Comparison of ENCODE assay signal across 18 mouse cellular contexts in genomic region chr3:27718829-27719365, GRCm38 (mm10). TPM values are rescaled to one million over a fixed set of nuclear protein-coding genes. Genes with fewer than 3 reads are reported as not detected.
DNase-seq lines count a peak whose midpoint lies in the region; ATAC-seq and TF ChIP-seq lines count a peak whose summit lies in the region.
"Had no signal": no experiment of that assay in that cellular context is flagged by ENCODE, and none has a peak within 500 bp of the region (broad histone marks: within the 10 kb centered on the region; RNA-seq: fewer than 3 reads in every experiment).

No protein-coding gene starts in this region.

- H3K4me3 ChIP-seq in embryonic facial prominence, embryonic 10.5 days, result no peak overlapping the region
- no peak overlapping the region for H3K4me3 ChIP-seq in midbrain, postnatal 0 days (ENCODE audit: low read depth, low read length)
- H3K4me3 ChIP-seq: forebrain, embryonic 13.5 days; heart, embryonic 13.5 days; hindbrain, embryonic 15.5 days had no signal

- no peaks in the 10 kb centered on the region for H3K36me3 ChIP-seq in embryonic facial prominence, embryonic 10.5 days (replicated peaks)
- H3K36me3 ChIP-seq in midbrain, postnatal 0 days (ENCODE audit: insufficient read depth, low read length), result no peaks in the 10 kb centered on the region
- H3K36me3 ChIP-seq: heart, embryonic 13.5 days; hindbrain, embryonic 15.5 days had no signal

- peak; percentile 73 for DNase-seq in heart, adult 11 months
- DNase-seq in heart, adult 18-20 months, result no peak
- DNase-seq in 3T3-L1 (ENCODE audit: low read depth, low spot score), result peak; percentile 90
- peak; percentile 28 for DNase-seq in MN1 (ENCODE audit: low spot score)
- DNase-seq in embryonic facial prominence, embryonic 10.5 days (ENCODE audit: low spot score), result peak; percentile 5
- DNase-seq in layer of hippocampus, postnatal 14 days (ENCODE audit: low spot score in 2 of 2), result no peak
- no peak for DNase-seq in midbrain, postnatal 0 days (ENCODE audit: low spot score)
- DNase-seq: cerebellum, adult 11-12 months; cerebellum, adult 9-11 months; cerebellum, postnatal 36 days; forebrain, postnatal 0 days; gastrocnemius, postnatal 14 days; heart, postnatal 36 days; kidney, adult 11 months had no signal

- TF ChIP-seq CTCF in midbrain, postnatal 0 days (IDR thresholded peaks at IDR 0.05), result no peak

- no peaks in the 10 kb centered on the region for H3K4me1 ChIP-seq in embryonic facial prominence, embryonic 10.5 days
- H3K4me1 ChIP-seq in midbrain, postnatal 0 days (ENCODE audit: insufficient read depth, low read length), result no peaks in the 10 kb centered on the region
- H3K4me1 ChIP-seq: forebrain, embryonic 13.5 days; hindbrain, embryonic 15.5 days had no signal

- WGBS in embryonic facial prominence, embryonic 10.5 days, result 80% methylated on average over 5 of the region's 5 CpGs
- 85% methylated on average over 5 of the region's 5 CpGs for WGBS in midbrain, postnatal 0 days

- H3K27me3 ChIP-seq in embryonic facial prominence, embryonic 10.5 days (replicated peaks; ENCODE audit: low read depth, poor library complexity, severe bottlenecking), result no peaks in the 10 kb centered on the region
- H3K27me3 ChIP-seq in midbrain, postnatal 0 days (ENCODE audit: insufficient read depth, low read length), result no peaks in the 10 kb centered on the region
- H3K27me3 ChIP-seq: forebrain, embryonic 13.5 days; heart, embryonic 13.5 days; hindbrain, embryonic 15.5 days had no signal

- no peak overlapping the region for H3K4me2 ChIP-seq in midbrain, postnatal 0 days (ENCODE audit: low read depth, low read length, poor library complexity, severe bottlenecking)
- H3K4me2 ChIP-seq: forebrain, embryonic 13.5 days; heart, embryonic 13.5 days; hindbrain, embryonic 15.5 days had no signal

- no peak for ATAC-seq in midbrain, postnatal 0 days (ENCODE audit: low FRiP score)
- ATAC-seq: forebrain, embryonic 13.5 days; forebrain, postnatal 0 days had no signal

- no peaks in the 10 kb centered on the region for H3K9me3 ChIP-seq in embryonic facial prominence, embryonic 10.5 days
- no peaks in the 10 kb centered on the region for H3K9me3 ChIP-seq in midbrain, postnatal 0 days (ENCODE audit: low read length)
- H3K9me3 ChIP-seq: forebrain, embryonic 13.5 days; heart, embryonic 13.5 days; hindbrain, embryonic 15.5 days had no signal

- H3K9ac ChIP-seq in midbrain, postnatal 0 days (replicated peaks; ENCODE audit: low read length, poor library complexity, severe bottlenecking), result no peak overlapping the region
- H3K9ac ChIP-seq: forebrain, embryonic 13.5 days; forebrain, postnatal 0 days; heart, embryonic 13.5 days; hindbrain, embryonic 15.5 days had no signal

- H3K27ac ChIP-seq in embryonic facial prominence, embryonic 10.5 days (replicated peaks), result no peak overlapping the region
- no peak overlapping the region for H3K27ac ChIP-seq in midbrain, postnatal 0 days (ENCODE audit: low read depth, low read length)
- H3K27ac ChIP-seq: forebrain, embryonic 13.5 days; heart, embryonic 13.5 days; hindbrain, embryonic 15.5 days had no signal

RNA-seq across cellular contexts. Expression of gene Fndc3b, which starts 7.8 kb away (rescaled TPM):
- total RNA-seq in heart, adult 18-20 months (2021), result 10 to 100 TPM; 49.0 to 50.5 TPM
- polyA plus RNA-seq in embryonic facial prominence, embryonic 10.5 days (2016; fragmentation: Nextera tagmentation; extraction: Ambion mirVana), result 10.0 and 11.1 TPM in 2 replicates
- 10 to 100 TPM; 23.7 to 31.1 TPM for total RNA-seq in layer of hippocampus, postnatal 14 days (2021)
- total RNA-seq in midbrain, postnatal 0 days (2014; rRNA removed), result 13.4 and 16.7 TPM in 2 replicates
- 5.1 and 7.6 TPM in 2 replicates for polyA plus RNA-seq in midbrain, postnatal 0 days (2015; fragmentation: Nextera tagmentation; extraction: Ambion mirVana)
- total RNA-seq: MEL had no signal

Comparison
In these comparisons a context has a peak if more than half of its experiments do, and no peak if none do; other contexts are left out.
1. DNase-seq: peak in heart, adult 11 months (single experiment), 3T3-L1 (single experiment), MN1 (single experiment) and embryonic facial prominence, embryonic 10.5 days (single experiment); none in heart, adult 18-20 months (0 of 2), layer of hippocampus, postnatal 14 days (0 of 2) and midbrain, postnatal 0 days (single experiment).